Mouse (Mus musculus): Measurements from ENCODE around the gene Bbs10. TPM values are rescaled to one million over a fixed set of nuclear protein-coding genes. Genes with fewer than 3 reads are reported as not detected.

Gene Bbs10
- 6.5 and 7.2 TPM in 2 replicates for polyA plus RNA-seq (2015; fragmentation: Nextera tagmentation; extraction: Ambion mirVana)

GRCm38 (mm10) chr10:111298140-111299098 lies at the start of gene Bbs10:
Gene Bbs10, plus strand, starts transcription at chr10:111298679.
- H3K4me2 ChIP-seq, result peak within 1 kb of the TSS; percentile 53
- H3K4me3 ChIP-seq, result peak within 1 kb of the TSS; percentile 69
- ATAC-seq (ENCODE audit: low FRiP score), result peak; percentile 100
- H3K27ac ChIP-seq, result peak within 1 kb of the TSS; percentile 96
- no peaks in the 10 kb centered on the region for H3K27me3 ChIP-seq
- peak within 1 kb of the TSS; percentile 81 for H3K9ac ChIP-seq
- WGBS, result 1% methylated on average over 52 of the region's 54 CpGs
- H3K36me3 ChIP-seq, result peaks cover 4% of the 10 kb centered on the region
- no peaks in the 10 kb centered on the region for H3K9me3 ChIP-seq
- H3K4me1 ChIP-seq (replicated peaks), result peaks cover 18% of the 10 kb centered on the region

GRCm38 (mm10) chr10:111250192-111250591 lies 48.3 kb upstream of the Bbs10 start:
- Histone ChIP-seq H3K27ac (no peak overlapping the region), H3K4me1 (replicated peaks) (peaks cover 7% of the 10 kb centered on the region; the same call in 1 of the 2 replicates), H3K9ac (no peak overlapping the region), H3K36me3 (0 out of 2 replicates have a peak, but pooled peaks cover under 1% of the 10 kb centered on the region), H3K27me3 (no peaks in the 10 kb centered on the region), H3K4me3 (no peak overlapping the region), H3K9me3 (no peaks in the 10 kb centered on the region), H3K4me2 (peak overlapping the region; percentile 37)
- no peak for ATAC-seq (ENCODE audit: low FRiP score)
- 85% methylated on average over 4 of the region's 4 CpGs for WGBS

GRCm38 (mm10) chr10:111251666-111252065 lies 46.8 kb upstream of the Bbs10 start:
- H3K27ac ChIP-seq, result no peak overlapping the region
- H3K9me3 ChIP-seq, result no peaks in the 10 kb centered on the region
- no peak overlapping the region for H3K4me2 ChIP-seq
- no peak for ATAC-seq (ENCODE audit: low FRiP score)
- 76% methylated on average over 5 of the region's 5 CpGs for WGBS
- no peaks in the 10 kb centered on the region for H3K27me3 ChIP-seq
- no peak overlapping the region for H3K4me3 ChIP-seq
- H3K4me1 ChIP-seq (replicated peaks), result peaks cover 7% of the 10 kb centered on the region; the same call in 1 of the 2 replicates
- H3K36me3 ChIP-seq, result 0 out of 2 replicates have a peak, but pooled peaks cover 5% of the 10 kb centered on the region
- no peak overlapping the region for H3K9ac ChIP-seq

- Histone ChIP-seq H3K4me1 (replicated peaks) (no peaks in the 10 kb centered on the region), H3K27me3 (no peaks in the 10 kb centered on the region), H3K4me2 (no peak overlapping the region), H3K36me3 (0 out of 2 replicates have a peak, but pooled peaks cover 10% of the 10 kb centered on the region), H3K9ac (no peak overlapping the region), H3K27ac (no peak overlapping the region), H3K4me3 (no peak overlapping the region), H3K9me3 (no peaks in the 10 kb centered on the region)
- ATAC-seq (ENCODE audit: low FRiP score), result no peak; the same call in 1 of the 2 replicates
- WGBS, result 93% methylated on average over 6 of the region's 6 CpGs
These were observed 43.3 kb upstream of the Bbs10 start for GRCm38 (mm10) chr10:111255228-111255627.

- 0 out of 2 replicates have a peak, but pooled peaks cover 10% of the 10 kb centered on the region for H3K36me3 ChIP-seq
These were observed 42.3 kb upstream of the Bbs10 start for GRCm38 (mm10) chr10:111256156-111256555.

GRCm38 (mm10) chr10:111257358-111257757 lies 41.1 kb upstream of the Bbs10 start:
- H3K9ac ChIP-seq, result no peak overlapping the region
- H3K27me3 ChIP-seq, result no peaks in the 10 kb centered on the region
- 91% methylated on average over 3 of the region's 3 CpGs for WGBS
- H3K9me3 ChIP-seq, result no peaks in the 10 kb centered on the region
- ATAC-seq (ENCODE audit: low FRiP score), result no peak
- H3K27ac ChIP-seq, result no peak overlapping the region
- H3K4me1 ChIP-seq (replicated peaks), result no peaks in the 10 kb centered on the region
- H3K4me2 ChIP-seq, result no peak overlapping the region
- H3K4me3 ChIP-seq, result no peak overlapping the region
- 0 out of 2 replicates have a peak, but pooled peaks cover 10% of the 10 kb centered on the region for H3K36me3 ChIP-seq

More at GRCm38 (mm10) chr10:111256156-111256555, 42.3 kb upstream of the Bbs10 start:
- Histone ChIP-seq H3K4me2 (no peak overlapping the region), H3K27me3 (no peaks in the 10 kb centered on the region), H3K4me3 (no peak overlapping the region), H3K9me3 (no peaks in the 10 kb centered on the region), H3K9ac (no peak overlapping the region), H3K4me1 (replicated peaks) (no peaks in the 10 kb centered on the region), H3K27ac (no peak overlapping the region)
- WGBS, result 90% methylated on average over 3 of the region's 3 CpGs
- ATAC-seq (ENCODE audit: low FRiP score), result no peak

- H3K9ac ChIP-seq, result no peak overlapping the region
These were observed 40.2 kb upstream of the Bbs10 start for GRCm38 (mm10) chr10:111258256-111258655.

GRCm38 (mm10) chr10:111271687-111272086 lies 26.8 kb upstream of the Bbs10 start:
- H3K36me3 ChIP-seq, result peaks cover 55% of the 10 kb centered on the region
- H3K9ac ChIP-seq, result no peak overlapping the region
- peaks cover 9% of the 10 kb centered on the region; the same call in 1 of the 2 replicates for H3K4me1 ChIP-seq (replicated peaks)
- no peak overlapping the region for H3K27ac ChIP-seq
- WGBS, result 85% methylated on average over 15 of the region's 15 CpGs
- no peaks in the 10 kb centered on the region for H3K9me3 ChIP-seq
- H3K4me3 ChIP-seq, result no peak overlapping the region
- no peaks in the 10 kb centered on the region for H3K27me3 ChIP-seq
- H3K4me2 ChIP-seq, result no peak overlapping the region
- no peak for ATAC-seq (ENCODE audit: low FRiP score)

More at GRCm38 (mm10) chr10:111258256-111258655, 40.2 kb upstream of the Bbs10 start:
- WGBS, result 92% methylated on average over 3 of the region's 3 CpGs
- H3K4me3 ChIP-seq, result no peak overlapping the region
- ATAC-seq (ENCODE audit: low FRiP score), result no peak
- H3K27me3 ChIP-seq, result no peaks in the 10 kb centered on the region
- no peaks in the 10 kb centered on the region for H3K9me3 ChIP-seq
- H3K27ac ChIP-seq, result no peak overlapping the region
- no peak overlapping the region for H3K4me2 ChIP-seq
- no peaks in the 10 kb centered on the region for H3K4me1 ChIP-seq (replicated peaks)
- 0 out of 2 replicates have a peak, but pooled peaks cover 10% of the 10 kb centered on the region for H3K36me3 ChIP-seq

- no peak overlapping the region for H3K4me2 ChIP-seq
- H3K9ac ChIP-seq, result no peak overlapping the region
- peaks cover 9% of the 10 kb centered on the region; the same call in 1 of the 2 replicates for H3K4me1 ChIP-seq (replicated peaks)
- H3K4me3 ChIP-seq, result no peak overlapping the region
- H3K9me3 ChIP-seq, result no peaks in the 10 kb centered on the region
- 82% methylated on average over 11 of the region's 11 CpGs for WGBS
- no peak overlapping the region for H3K27ac ChIP-seq
- ATAC-seq (ENCODE audit: low FRiP score), result no peak
- H3K27me3 ChIP-seq, result no peaks in the 10 kb centered on the region
- peaks cover 56% of the 10 kb centered on the region for H3K36me3 ChIP-seq
These were observed 25.6 kb upstream of the Bbs10 start for GRCm38 (mm10) chr10:111272905-111273304.

- Histone ChIP-seq H3K9me3 (no peaks in the 10 kb centered on the region), H3K27me3 (no peaks in the 10 kb centered on the region), H3K4me2 (no peak overlapping the region), H3K27ac (no peak overlapping the region), H3K4me1 (replicated peaks) (peaks cover 9% of the 10 kb centered on the region; the same call in 1 of the 2 replicates), H3K4me3 (no peak overlapping the region), H3K9ac (no peak overlapping the region), H3K36me3 (peaks cover 55% of the 10 kb centered on the region)
- ATAC-seq (ENCODE audit: low FRiP score), result peak; percentile 75
- 31% methylated on average over 5 of the region's 5 CpGs for WGBS
These were observed 24.9 kb upstream of the Bbs10 start for GRCm38 (mm10) chr10:111273463-111274088.

GRCm38 (mm10) chr10:111275822-111276221 lies 22.7 kb upstream of the Bbs10 start:
- Histone ChIP-seq H3K4me2 (no peak overlapping the region), H3K9me3 (no peaks in the 10 kb centered on the region), H3K27ac (no peak overlapping the region), H3K4me1 (replicated peaks) (peaks cover 7% of the 10 kb centered on the region; the same call in 1 of the 2 replicates), H3K36me3 (peaks cover 53% of the 10 kb centered on the region), H3K27me3 (no peaks in the 10 kb centered on the region), H3K4me3 (no peak overlapping the region), H3K9ac (no peak overlapping the region)
- 88% methylated on average over 2 of the region's 2 CpGs for WGBS
- no peak for ATAC-seq (ENCODE audit: low FRiP score)

GRCm38 (mm10) chr10:111297631-111298030 lies 848 bp upstream of the Bbs10 start:
- Histone ChIP-seq H3K4me1 (replicated peaks) (peaks cover 18% of the 10 kb centered on the region), H3K9me3 (no peaks in the 10 kb centered on the region), H3K36me3 (peaks cover 6% of the 10 kb centered on the region), H3K4me3 (peak overlapping the region; percentile 69), H3K9ac (peak overlapping the region; percentile 81; the same call in 1 of the 2 replicates), H3K27ac (no peak overlapping the region; the same call in 1 of the 2 replicates), H3K27me3 (no peaks in the 10 kb centered on the region), H3K4me2 (peak overlapping the region; percentile 53)
- ATAC-seq (ENCODE audit: low FRiP score), result no peak
- 60% methylated on average over 6 of the region's 6 CpGs for WGBS

Data from hindbrain, embryonic 13.5 days (tissue).